In genomic region chr1:75425796-75426471, GRCm38 (mm10) we compare ENCODE assay signal across 10 mouse cellular contexts. TPM values are rescaled to one million over a fixed set of nuclear protein-coding genes. Genes with fewer than 3 reads are reported as not detected.
A peak's percentile ranks its signal among the peaks of the same experiment; 100 is the strongest.
DNase-seq lines count a peak whose midpoint lies in the region; ATAC-seq and TF ChIP-seq lines count a peak whose summit lies in the region.
"Had no signal": no experiment of that assay in that cellular context is flagged by ENCODE, and none has a peak within 500 bp of the region (broad histone marks: within the 10 kb centered on the region; RNA-seq: fewer than 3 reads in every experiment).

No protein-coding gene starts in this region.

- dilution Hi-C loops in CH12.LX (cut with MboI; ENCODE audit: extremely low pct_ligation_motif_present, extremely low pct_unique_long_range_greater_than_20kb, low sequenced_read_pairs) = no loop called here

- H3K4me1 ChIP-seq in intestine, postnatal 0 days (replicated peaks; ENCODE audit: control insufficient read depth, insufficient read depth, low read length) = no peaks in the 10 kb centered on the region
- H3K4me1 ChIP-seq in intestine, embryonic 16.5 days (ENCODE audit: control insufficient read depth, insufficient read depth, low read length) = peaks cover 10% of the 10 kb centered on the region
- H3K4me1 ChIP-seq in CH12.LX (ENCODE audit: control insufficient read depth in 1 of 2, insufficient read depth in 2 of 2) = no peaks in the 10 kb centered on the region
- peaks cover 33% of the 10 kb centered on the region for H3K4me1 ChIP-seq in limb, embryonic 11.5 days (ENCODE audit: control insufficient read depth, insufficient read depth, low read length)

- 21% methylated on average over 10 of the region's 10 CpGs for WGBS in intestine, postnatal 0 days
- WGBS in intestine, embryonic 16.5 days = 25% methylated on average over 10 of the region's 10 CpGs
- 40% methylated on average over 10 of the region's 10 CpGs for WGBS in limb, embryonic 11.5 days

- peaks cover 28% of the 10 kb centered on the region for H3K27me3 ChIP-seq in intestine, postnatal 0 days (replicated peaks; ENCODE audit: control insufficient read depth, insufficient read depth, low read length)
- peaks cover 35% of the 10 kb centered on the region for H3K27me3 ChIP-seq in intestine, embryonic 16.5 days (replicated peaks; ENCODE audit: control insufficient read depth, insufficient read depth, low read length)
- H3K27me3 ChIP-seq in CH12.LX (replicated peaks) = no peaks in the 10 kb centered on the region
- peaks cover 32% of the 10 kb centered on the region for H3K27me3 ChIP-seq in limb, embryonic 11.5 days (ENCODE audit: control insufficient read depth, insufficient read depth, low read length)

- no peak; the same call in none of the 2 replicates for TF ChIP-seq RAD21 in CH12.LX (IDR thresholded peaks at IDR 0.05; ENCODE audit: low read depth, low read length)

- DNase-seq in 416B (ENCODE audit: low read depth) (peak; percentile 26), CH12.LX (ENCODE audit: extremely low read depth) (peak; percentile 32)
- DNase-seq in cerebellum, postnatal 10 days = peak; percentile 70 to 79
- peak; percentile 89 for DNase-seq in limb, embryonic 11.5 days (ENCODE audit: low spot score)
- DNase-seq in yolk sac, embryonic 10.5 days (ENCODE audit: low spot score) = peak; percentile 42
- DNase-seq in ovary, adult 18-20 months (ENCODE audit: low spot score) = no peak

- no peak for TF ChIP-seq EP300 in CH12.LX (IDR thresholded peaks at IDR 0.05; ENCODE audit: low read length)

- H3K9ac ChIP-seq in intestine, postnatal 0 days (ENCODE audit: low read depth, low read length) = no peak overlapping the region
- no peak overlapping the region for H3K9ac ChIP-seq in intestine, embryonic 16.5 days (ENCODE audit: low read depth, low read length)
- H3K9ac ChIP-seq in CH12.LX (ENCODE audit: insufficient read depth, low read depth) = no peak overlapping the region
- H3K9ac ChIP-seq in limb, embryonic 11.5 days (ENCODE audit: low read length) = no peak overlapping the region
- H3K9ac ChIP-seq: limb, embryonic 15.5 days; stomach, embryonic 15.5 days had no signal

- peaks cover 15% of the 10 kb centered on the region; the same call in 1 of the 2 replicates for H3K36me3 ChIP-seq in intestine, postnatal 0 days (ENCODE audit: control insufficient read depth, insufficient read depth)
- H3K36me3 ChIP-seq in intestine, embryonic 16.5 days (ENCODE audit: control insufficient read depth, insufficient read depth, low read length) = no peaks in the 10 kb centered on the region
- H3K36me3 ChIP-seq in CH12.LX (replicated peaks in 1 of 2; ENCODE audit: control insufficient read depth in 1 of 2, insufficient read depth in 1 of 2, low read length in 1 of 2) = peaks cover 16 to 92% of the 10 kb centered on the region in 2 experiments
- H3K36me3 ChIP-seq in limb, embryonic 11.5 days (ENCODE audit: control insufficient read depth, insufficient read depth, low read length) = no peaks in the 10 kb centered on the region

- ATAC-seq in intestine, postnatal 0 days = no peak
- no peak for ATAC-seq in intestine, embryonic 16.5 days
- no peak for ATAC-seq in limb, embryonic 11.5 days (ENCODE audit: insufficient number of reproducible peaks, low FRiP score, low TSS enrichment, low read depth)

- H3K4me2 ChIP-seq in intestine, postnatal 0 days (replicated peaks; ENCODE audit: low read depth) = no peak overlapping the region
- H3K4me2 ChIP-seq in intestine, embryonic 16.5 days (ENCODE audit: low read depth, low read length) = no peak overlapping the region
- no peak overlapping the region for H3K4me2 ChIP-seq in CH12.LX (ENCODE audit: insufficient read depth, low read depth, poor library complexity, severe bottlenecking)
- H3K4me2 ChIP-seq in limb, embryonic 11.5 days (ENCODE audit: low read depth, severe bottlenecking) = no peak overlapping the region
- H3K4me2 ChIP-seq: limb, embryonic 15.5 days; stomach, embryonic 15.5 days had no signal

- no peaks in the 10 kb centered on the region for H3K9me3 ChIP-seq in intestine, postnatal 0 days (ENCODE audit: control insufficient read depth)
- H3K9me3 ChIP-seq in intestine, embryonic 16.5 days (ENCODE audit: control insufficient read depth, low read length) = no peaks in the 10 kb centered on the region
- no peaks in the 10 kb centered on the region for H3K9me3 ChIP-seq in CH12.LX (replicated peaks; ENCODE audit: low read length)
- no peaks in the 10 kb centered on the region for H3K9me3 ChIP-seq in limb, embryonic 11.5 days (ENCODE audit: control insufficient read depth, low read length)
- H3K9me3 ChIP-seq: limb, embryonic 15.5 days; stomach, embryonic 15.5 days had no signal

- peak; percentile 70 for TF ChIP-seq CTCF in intestine, postnatal 0 days (IDR thresholded peaks at IDR 0.05; ENCODE audit: low read depth)
- peak; percentile 69 to 87 for TF ChIP-seq CTCF in CH12.LX (conservative IDR thresholded peaks at IDR 0.05 in 1 of 2, IDR thresholded peaks at IDR 0.05 in 1 of 2; ENCODE audit: low read depth in 2 of 2, low read length in 2 of 2)

- in situ Hi-C loops in CH12.LX (cut with MboI; ENCODE audit: low pct_ligation_motif_present, low pct_unique_long_range_greater_than_20kb, low sequenced_read_pairs) = no loop called here

- TF ChIP-seq POLR2A in CH12.LX (IDR thresholded peaks at IDR 0.05; ENCODE audit: low read depth, low read length) = no peak

- H3K4me3 ChIP-seq in intestine, postnatal 0 days (ENCODE audit: low read depth, low read length) = no peak overlapping the region
- no peak overlapping the region for H3K4me3 ChIP-seq in intestine, embryonic 16.5 days (ENCODE audit: low read length)
- H3K4me3 ChIP-seq in CH12.LX (replicated peaks in 1 of 3; ENCODE audit: low read depth in 2 of 3, low read length in 2 of 3, poor library complexity in 1 of 3) = no peak overlapping the region
- no peak overlapping the region for H3K4me3 ChIP-seq in limb, embryonic 11.5 days (ENCODE audit: low read depth, low read length)
- H3K4me3 ChIP-seq: limb, embryonic 15.5 days; stomach, embryonic 15.5 days had no signal

- H3K27ac ChIP-seq in intestine, postnatal 0 days (ENCODE audit: low read depth, low read length) = no peak overlapping the region
- H3K27ac ChIP-seq in intestine, embryonic 16.5 days (ENCODE audit: low read length) = no peak overlapping the region
- H3K27ac ChIP-seq in CH12.LX (ENCODE audit: insufficient read depth, low read depth) = no peak overlapping the region
- H3K27ac ChIP-seq in limb, embryonic 11.5 days (replicated peaks; ENCODE audit: low read depth, low read length) = no peak overlapping the region
- H3K27ac ChIP-seq: limb, embryonic 15.5 days; stomach, embryonic 15.5 days had no signal

- H3K79me2 ChIP-seq in CH12.LX (replicated peaks; ENCODE audit: control insufficient read depth, extremely low read depth, insufficient read depth, poor library complexity, severe bottlenecking) = no peaks in the 10 kb centered on the region

TF ChIP-seq in CH12.LX, 34 proteins besides CTCF, POLR2A, EP300 and RAD21 (continues in another document):
- TF ChIP-seq NRF1 (IDR thresholded peaks at IDR 0.05; ENCODE audit: low read depth, low read length) (no peak), TBP (conservative IDR thresholded peaks at IDR 0.05; ENCODE audit: low read depth, low read length) (no peak), ZNF384 (IDR thresholded peaks at IDR 0.05; ENCODE audit: low read depth, low read length) (peak; percentile 75), E2F4 (IDR thresholded peaks at IDR 0.05; ENCODE audit: insufficient replicate concordance, low read depth, low read length) (no peak), HCFC1 (IDR thresholded peaks at IDR 0.05; ENCODE audit: low read depth, low read length) (no peak), NELFE (IDR thresholded peaks at IDR 0.05; ENCODE audit: low read depth, low read length) (no peak), KAT2A (IDR thresholded peaks at IDR 0.05; ENCODE audit: insufficient replicate concordance, low read length) (no peak)

RNA-seq across cellular contexts. Expression of gene Gmppa, which starts 9.8 kb away (rescaled TPM):
- polyA plus RNA-seq in intestine, postnatal 0 days (2015; fragmentation: Nextera tagmentation; extraction: Ambion mirVana) = 121 and 124 TPM in 2 replicates
- polyA plus RNA-seq in intestine, embryonic 16.5 days (2015; fragmentation: Nextera tagmentation; extraction: Ambion mirVana) = 134 and 137 TPM in 2 replicates
- total RNA-seq in CH12.LX (2012; rRNA removed) = 139 and 153 TPM in 2 replicates
- 101 and 102 TPM in 2 replicates for total RNA-seq in CH12.LX (2014; rRNA removed)
- 126 and 131 TPM in 2 replicates for polyA plus RNA-seq in CH12.LX (2012; ENCODE audit: insufficient read length, low read depth)
- 44.9 and 49.9 TPM in 2 replicates for polyA plus RNA-seq in limb, embryonic 11.5 days (2014; fragmentation: Nextera tagmentation; extraction: Ambion mirVana)

RNA-seq across cellular contexts. Expression of gene Asic4, which starts 24.3 kb away (rescaled TPM):
- polyA plus RNA-seq in intestine, postnatal 0 days (2015; fragmentation: Nextera tagmentation; extraction: Ambion mirVana) = 0.97 and 1.2 TPM in 2 replicates
- polyA plus RNA-seq in intestine, embryonic 16.5 days (2015; fragmentation: Nextera tagmentation; extraction: Ambion mirVana) = 2.0 and 2.4 TPM in 2 replicates
- total RNA-seq in CH12.LX (2012; rRNA removed) = not detected in 2 replicates
- not detected in 2 replicates for total RNA-seq in CH12.LX (2014; rRNA removed)
- polyA plus RNA-seq in CH12.LX (2012; ENCODE audit: insufficient read length, low read depth) = not detected in 2 replicates
- polyA plus RNA-seq in limb, embryonic 11.5 days (2014; fragmentation: Nextera tagmentation; extraction: Ambion mirVana) = 0.07 and 0.13 TPM in 2 replicates

RNA-seq across cellular contexts. Expression of gene Speg, which starts 50.8 kb away (rescaled TPM):
- polyA plus RNA-seq in intestine, postnatal 0 days (2015; fragmentation: Nextera tagmentation; extraction: Ambion mirVana) = 20.1 and 21.3 TPM in 2 replicates
- polyA plus RNA-seq in intestine, embryonic 16.5 days (2015; fragmentation: Nextera tagmentation; extraction: Ambion mirVana) = 33.5 and 35.2 TPM in 2 replicates
- 14.2 and 18.8 TPM in 2 replicates for total RNA-seq in CH12.LX (2012; rRNA removed)
- 13.0 and 13.1 TPM in 2 replicates for total RNA-seq in CH12.LX (2014; rRNA removed)
- polyA plus RNA-seq in CH12.LX (2012; ENCODE audit: insufficient read length, low read depth) = 30.7 and 31.7 TPM in 2 replicates
- 32.9 and 33.6 TPM in 2 replicates for polyA plus RNA-seq in limb, embryonic 11.5 days (2014; fragmentation: Nextera tagmentation; extraction: Ambion mirVana)

RNA-seq across cellular contexts. Expression of gene Chpf, which starts 53.2 kb away (rescaled TPM):
- 21.8 and 22.3 TPM in 2 replicates for polyA plus RNA-seq in intestine, postnatal 0 days (2015; fragmentation: Nextera tagmentation; extraction: Ambion mirVana)
- 25.2 and 28.8 TPM in 2 replicates for polyA plus RNA-seq in intestine, embryonic 16.5 days (2015; fragmentation: Nextera tagmentation; extraction: Ambion mirVana)
- total RNA-seq in CH12.LX (2012; rRNA removed) (30.4 and 32.6 TPM in 2 replicates), CH12.LX (2014; rRNA removed) (14.6 and 14.8 TPM in 2 replicates)
- polyA plus RNA-seq in CH12.LX (2012; ENCODE audit: insufficient read length, low read depth) = 17.5 and 20.6 TPM in 2 replicates
- 14.2 and 16.1 TPM in 2 replicates for polyA plus RNA-seq in limb, embryonic 11.5 days (2014; fragmentation: Nextera tagmentation; extraction: Ambion mirVana)

RNA-seq across cellular contexts. Expression of gene Tmem198, which starts 53.4 kb away (rescaled TPM):
- 1.3 and 1.6 TPM in 2 replicates for polyA plus RNA-seq in intestine, postnatal 0 days (2015; fragmentation: Nextera tagmentation; extraction: Ambion mirVana)
- polyA plus RNA-seq in intestine, embryonic 16.5 days (2015; fragmentation: Nextera tagmentation; extraction: Ambion mirVana) = 1.5 and 1.9 TPM in 2 replicates
- total RNA-seq in CH12.LX (2012; rRNA removed) (1.1 and 1.4 TPM in 2 replicates), CH12.LX (2014; rRNA removed) (0.51 and 0.81 TPM in 2 replicates)
- 0.80 and 0.90 TPM in 2 replicates for polyA plus RNA-seq in CH12.LX (2012; ENCODE audit: insufficient read length, low read depth)
- 0.17 and 0.18 TPM in 2 replicates for polyA plus RNA-seq in limb, embryonic 11.5 days (2014; fragmentation: Nextera tagmentation; extraction: Ambion mirVana)
